Mouse (Mus musculus) natural killer cell, adult 2 months (primary cell): ENCODE measurements around the gene Traf5.
A peak's percentile ranks its signal among the peaks of the same experiment; 100 is the strongest.

Experiments
- DNase-seq, 2 experiments: peaks; one replicate each; pipeline ENCODE4 v3.0.0; 2022; ENCODE audit warnings: low spot score in 2 of 2

Traf5 gene

DNA sequence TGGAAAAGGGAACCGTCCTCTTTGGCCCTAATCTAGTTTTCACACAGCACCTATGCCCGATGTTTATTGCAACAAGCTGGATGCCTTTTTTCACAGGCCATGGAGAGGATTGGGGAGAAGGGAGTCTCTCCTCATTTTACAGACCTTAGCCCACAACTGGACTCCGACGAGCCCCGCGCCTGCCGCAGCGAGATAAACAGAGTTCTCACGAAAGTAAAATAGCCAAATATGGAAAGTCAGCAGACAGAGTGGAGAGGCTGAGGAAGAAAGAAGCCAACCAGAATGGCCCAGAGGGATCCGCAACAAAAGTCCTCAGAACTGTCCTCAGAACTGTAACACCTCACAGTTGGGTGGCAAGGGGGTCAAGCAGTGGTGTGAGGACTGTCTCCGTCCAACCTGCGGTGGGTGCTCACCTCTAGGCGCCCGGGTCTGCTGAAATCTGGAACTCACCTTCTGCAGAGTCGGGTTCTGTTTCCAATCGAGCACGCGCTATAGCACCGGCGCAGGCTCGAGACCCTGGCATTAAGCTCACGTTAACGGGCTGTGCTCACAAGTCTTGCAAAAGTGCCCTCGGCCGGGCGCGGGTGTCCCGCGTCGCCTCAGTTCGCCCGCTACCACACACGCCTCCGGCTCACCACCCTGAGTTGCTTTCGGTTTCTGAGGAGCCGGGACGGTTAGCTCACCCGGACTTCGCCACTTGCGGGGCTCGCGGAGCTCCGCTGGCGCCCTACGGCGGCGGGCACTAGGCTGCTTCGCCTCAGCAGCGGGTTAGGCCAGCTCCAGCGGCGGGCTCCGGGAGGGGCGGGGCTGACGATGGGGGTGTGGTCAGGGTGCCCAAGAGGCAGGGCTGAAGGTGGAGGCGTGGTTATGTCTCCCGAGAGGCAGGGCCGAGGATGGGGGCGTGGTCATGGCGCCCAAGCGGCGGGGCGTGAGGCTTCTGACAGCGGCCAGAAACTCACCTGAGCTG is at the start of gene Traf5:
TSS of gene Traf5 (minus strand) at position 754 of the 967 bp plus-strand sequence.
- peak; percentile 95 to 98 for DNase-seq

DNA sequence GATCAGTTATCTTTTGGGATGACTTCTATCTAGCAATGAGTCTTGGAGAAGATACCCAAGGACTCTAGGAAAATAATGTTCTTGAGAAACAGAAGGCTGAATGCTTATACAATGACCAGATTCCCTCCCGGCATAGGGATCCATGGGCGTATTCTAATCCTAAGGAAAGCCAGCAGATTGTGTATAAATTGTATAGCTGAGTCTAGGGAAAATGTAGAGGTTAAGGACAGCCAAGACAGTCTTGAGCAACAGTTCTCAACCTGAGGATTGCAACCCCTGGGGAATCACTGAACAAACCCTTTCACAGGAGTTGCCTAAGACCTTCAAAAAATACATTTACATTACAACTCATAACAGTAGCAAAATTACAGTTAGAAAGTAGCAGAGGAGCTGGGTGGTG is 48.0 kb upstream of the Traf5 start:
- no peak for DNase-seq

- peak; percentile 27 to 45 for DNase-seq
Measured at GRCm38 (mm10) chr1:192137926-192138910, 45.9 kb upstream of the Traf5 start, which contains the start of gene Rcor3. TSS of gene Rcor3 (minus strand) at chr1:192138062.

GRCm38 (mm10) chr1:192137291-192137925 is 45.0 kb upstream of the Traf5 start:
- no peak for DNase-seq

- peak; percentile 13 to 36 for DNase-seq
Measured at GRCm38 (mm10) chr1:192136561-192137290, 44.4 kb upstream of the Traf5 start.

- DNase-seq, result no peak
Measured at GRCm38 (mm10) chr1:192130202-192130601, 37.8 kb upstream of the Traf5 start.

DNA sequence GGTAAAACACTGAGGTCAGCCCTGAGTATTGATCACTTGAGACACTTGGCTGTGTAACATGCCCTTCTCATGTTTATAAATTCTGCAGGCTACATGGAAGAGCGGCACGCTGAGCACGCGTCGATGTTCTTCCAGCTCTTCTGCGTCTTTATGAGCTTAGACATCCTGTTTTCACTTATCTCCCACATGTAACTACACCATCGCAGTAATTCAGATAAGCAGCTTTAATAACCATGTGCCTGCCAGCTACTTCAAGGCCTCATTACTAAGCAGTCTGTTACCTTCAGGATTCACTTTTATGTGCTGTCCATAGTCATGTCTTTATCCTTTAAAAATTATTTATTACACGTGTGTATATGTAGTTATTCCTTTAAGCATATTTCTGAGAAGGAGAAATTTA is 36.0 kb upstream of the Traf5 start:
- DNase-seq, result no peak

DNA sequence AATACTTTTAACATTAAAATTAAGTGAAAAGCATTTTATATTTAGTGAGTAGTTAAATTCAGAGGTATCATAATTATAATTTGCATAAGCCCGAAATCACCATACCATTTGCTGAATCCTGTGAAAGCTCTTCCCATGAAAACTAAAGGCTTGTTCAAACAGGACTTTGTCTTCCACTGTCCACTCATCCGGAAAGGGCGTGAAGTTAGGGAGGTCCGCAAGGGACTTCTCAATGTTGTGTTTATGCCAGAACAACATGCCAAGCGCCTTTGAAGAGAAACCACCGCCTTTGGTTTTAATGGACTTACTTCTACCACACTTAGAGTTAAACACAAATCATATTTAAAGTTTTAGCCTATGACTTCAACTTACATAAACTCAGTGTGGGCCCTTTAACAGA is 33.4 kb upstream of the Traf5 start:
- no peak for DNase-seq

DNA sequence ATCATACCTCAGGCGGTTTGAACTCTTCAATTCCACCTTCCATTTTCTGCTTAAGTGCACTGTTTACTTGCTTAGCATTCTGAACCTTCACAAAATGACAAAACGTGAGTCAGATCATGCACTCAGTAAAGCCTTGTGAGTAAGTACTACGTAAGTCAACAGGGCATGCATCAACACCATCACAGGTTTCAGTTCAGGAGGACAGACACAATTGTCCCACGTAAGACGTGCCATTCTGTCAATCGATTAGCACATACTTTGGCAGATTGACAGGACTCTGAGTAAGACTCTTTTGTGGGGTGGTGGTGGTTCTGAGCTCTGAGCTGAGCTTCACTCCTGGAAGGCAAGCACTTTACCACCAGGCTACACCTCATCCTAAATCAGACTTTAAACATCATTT is 23.9 kb upstream of the Traf5 start:
- DNase-seq, result no peak

DNA sequence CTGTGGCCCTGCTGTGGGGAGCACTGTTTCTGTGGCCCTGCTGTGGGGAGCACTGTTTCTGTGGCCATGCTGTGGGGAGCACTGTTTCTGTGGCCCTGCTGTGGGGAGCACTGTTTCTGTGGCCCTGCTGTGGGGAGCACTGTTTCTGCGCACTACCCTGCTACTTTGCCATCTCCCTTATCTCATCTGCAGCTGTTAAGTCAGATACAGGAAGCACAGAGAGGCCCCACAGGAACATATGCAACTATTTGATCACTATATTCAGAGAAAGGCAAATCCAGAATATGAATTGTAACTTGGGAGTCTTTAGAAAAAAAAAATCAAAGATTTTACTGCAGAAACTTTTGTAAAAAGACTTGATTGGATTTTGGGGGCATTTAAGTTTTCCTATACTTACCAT is 23.0 kb upstream of the Traf5 start:
- no peak for DNase-seq

DNA sequence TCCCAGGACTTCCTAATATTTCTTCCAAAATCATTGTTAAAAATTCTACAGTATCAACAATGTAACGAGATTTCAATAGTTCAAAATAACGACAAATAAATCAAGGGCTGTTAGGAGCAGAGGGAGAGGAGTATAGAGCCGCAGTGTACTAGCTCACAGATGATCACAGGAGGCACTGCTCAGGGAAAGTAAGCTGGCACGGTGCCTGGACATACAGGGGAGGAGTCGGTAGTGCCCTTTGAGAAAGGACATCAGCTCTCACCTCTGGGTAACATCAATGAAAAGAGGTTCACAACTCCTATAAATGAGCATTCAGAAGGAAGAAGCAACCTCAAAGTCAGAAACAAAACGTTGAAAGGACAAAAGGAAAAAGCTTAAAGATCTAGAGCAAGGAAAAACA is 16.8 kb upstream of the Traf5 start:
- DNase-seq, result no peak

DNA sequence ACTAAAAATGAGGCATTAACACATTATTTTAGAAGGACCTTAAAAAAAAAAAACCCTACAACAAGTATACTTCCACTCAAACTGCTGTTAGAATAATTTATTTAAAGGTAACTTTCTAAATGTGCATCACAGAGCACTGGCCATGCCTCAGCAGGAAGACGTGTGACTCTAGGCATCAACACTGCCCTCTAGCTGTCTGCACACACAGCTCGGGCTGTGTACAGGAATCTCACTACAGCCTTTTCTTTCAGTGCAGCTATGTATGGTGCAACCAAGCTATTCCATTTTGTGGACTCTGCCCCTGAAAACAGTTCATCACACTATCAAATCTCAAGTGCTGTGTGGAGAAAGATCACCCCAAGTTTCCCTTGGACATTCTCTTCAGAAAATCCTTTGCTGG is 15.0 kb upstream of the Traf5 start:
- DNase-seq, result no peak

DNA sequence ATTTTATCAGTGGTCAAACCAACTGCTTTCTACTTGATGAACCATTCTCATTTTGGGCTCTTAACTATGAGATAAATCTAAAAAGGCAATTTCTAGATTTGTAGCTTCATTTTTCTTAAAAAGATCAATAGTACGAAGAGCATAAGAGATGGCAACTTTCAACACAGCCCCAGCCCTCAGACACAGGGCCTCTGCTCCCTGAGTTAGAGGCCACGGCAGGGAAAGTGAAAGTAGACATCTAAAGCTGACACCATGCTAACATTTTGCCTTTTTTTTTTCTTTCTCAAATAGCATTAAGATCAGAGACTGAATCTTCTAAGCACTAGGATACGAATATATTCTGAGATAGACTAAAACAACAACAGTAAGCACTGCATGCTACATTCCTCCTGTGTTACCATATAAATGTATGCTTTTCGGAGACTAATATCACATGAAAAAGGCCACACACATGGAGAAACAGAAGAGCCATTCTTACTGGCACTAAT is 13.6 kb upstream of the Traf5 start:
- DNase-seq, result no peak

GRCm38 (mm10) chr1:192104021-192104420 is 11.7 kb upstream of the Traf5 start:
- no peak for DNase-seq

DNA sequence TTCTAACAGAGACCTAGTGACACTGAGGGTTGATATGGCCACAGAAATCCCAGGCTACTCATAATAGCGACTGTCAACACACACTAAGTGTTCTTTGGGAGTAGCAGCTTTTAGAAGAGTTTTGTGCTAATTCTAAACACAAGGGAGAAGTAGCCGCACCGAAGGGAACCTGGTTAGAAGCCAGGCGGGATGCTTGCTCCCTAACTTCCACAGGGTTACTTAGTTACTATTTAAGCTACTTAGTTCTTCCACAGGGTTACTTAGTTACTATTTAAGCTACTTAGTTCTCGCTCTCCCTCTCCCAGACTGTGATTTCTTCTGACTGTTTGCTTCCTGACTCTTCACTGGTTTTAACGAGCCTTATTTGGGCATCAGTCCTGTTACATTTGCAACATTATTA is 10.8 kb upstream of the Traf5 start:
- no peak for DNase-seq

- no peak for DNase-seq
Measured at GRCm38 (mm10) chr1:192101359-192101758, 9.0 kb upstream of the Traf5 start.

- DNase-seq, result no peak
Measured at GRCm38 (mm10) chr1:192100742-192101141, 8.4 kb upstream of the Traf5 start.

DNA sequence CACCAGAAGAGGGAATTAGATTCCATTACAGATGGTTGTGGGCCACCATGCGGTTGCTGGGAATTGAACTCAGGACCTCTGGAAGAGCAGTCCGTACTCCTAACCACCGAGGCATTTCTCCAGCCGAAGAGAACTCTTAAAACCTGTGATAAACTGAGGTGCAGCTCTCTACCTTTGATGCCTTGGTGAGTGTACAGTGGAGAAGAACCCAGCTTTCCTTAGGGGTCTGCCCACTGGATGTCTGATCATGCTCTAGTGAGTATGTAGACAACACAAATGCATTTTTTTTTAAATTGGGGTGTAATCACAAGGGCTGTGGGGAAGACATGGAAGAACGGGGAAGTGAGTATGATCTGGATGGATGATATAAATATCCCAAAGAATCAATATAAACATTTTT is 3.3 kb upstream of the Traf5 start:
- no peak for DNase-seq

DNA sequence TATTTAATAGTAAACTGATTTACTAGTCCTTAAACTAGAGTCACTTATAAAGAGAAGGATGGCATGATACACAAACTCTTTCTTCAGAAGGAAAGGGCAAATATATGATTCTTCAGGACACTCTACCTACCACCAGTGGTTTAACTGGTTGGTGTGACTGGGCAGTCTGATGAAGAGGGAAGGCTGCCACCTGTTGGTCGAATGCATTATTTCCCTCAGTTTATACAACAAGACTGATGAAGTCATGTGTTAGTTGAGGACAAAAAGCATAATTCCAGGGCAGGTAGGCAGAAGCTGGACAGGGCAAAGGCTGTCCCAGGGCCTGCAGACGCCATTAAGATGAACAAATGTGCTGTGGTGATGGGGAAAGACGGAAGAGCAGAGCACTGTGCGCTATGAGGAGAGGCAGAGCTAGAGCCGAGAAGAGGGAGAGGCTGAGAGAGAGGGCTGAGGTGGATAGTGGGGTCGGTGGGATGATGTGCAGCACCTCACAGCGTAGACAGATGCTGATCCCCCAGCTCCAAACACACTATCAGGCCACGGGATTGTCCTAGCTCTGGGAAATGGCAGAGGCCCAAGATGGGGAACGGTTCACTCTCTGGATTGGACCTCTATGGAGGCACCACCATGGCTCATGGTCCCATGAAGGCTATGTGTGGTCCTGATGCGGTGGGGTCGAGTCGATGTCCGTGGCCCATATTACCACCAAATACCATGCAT is 2.3 kb upstream of the Traf5 start:
- DNase-seq, result peak; percentile 52 to 70
